Mouse (Mus musculus): ENCODE results near the gene Khdc3. TPM values are rescaled to one million over a fixed set of nuclear protein-coding genes. Genes with fewer than 3 reads are reported as not detected.
"Not testable (repeated sequence)": the region's sequence is repeated elsewhere in the genome, so short reads cannot be mapped to it uniquely, and the experiment has no call there.

The Khdc3 gene
- polyA plus RNA-seq, 1 experiment from 2014 or later, result 0.32 TPM

GRCm38 (mm10) chr9:73112919-73113906, 11.6 kb downstream of the Khdc3 start, which contains the start of gene Rsl24d1:
Rsl24d1 (plus strand) TSS chr9:73113426.
- H3K27me3 ChIP-seq (ENCODE audit: control insufficient read depth, insufficient read depth, low read length), result no peaks in the 10 kb centered on the region
- peak; percentile 99 for ATAC-seq (ENCODE audit: low read depth)
- peaks cover 7% of the 10 kb centered on the region for H3K4me1 ChIP-seq (ENCODE audit: control insufficient read depth, insufficient read depth, low read length)
- H3K9me3 ChIP-seq (ENCODE audit: control insufficient read depth, low read length), result no peaks in the 10 kb centered on the region
- H3K27ac ChIP-seq (ENCODE audit: low read depth, low read length), result peak within 1 kb of the TSS; percentile 56
- under 1% methylated on average over 64 of the region's 64 CpGs for WGBS
- H3K36me3 ChIP-seq (ENCODE audit: control insufficient read depth, insufficient read depth, low read length), result peaks cover 22% of the 10 kb centered on the region
- H3K9ac ChIP-seq (replicated peaks; ENCODE audit: low read depth, low read length), result peak within 1 kb of the TSS; percentile 77
- peak within 1 kb of the TSS; percentile 89 for H3K4me2 ChIP-seq (ENCODE audit: low read depth, low read length)
- peak within 1 kb of the TSS; percentile 94 for H3K4me3 ChIP-seq (ENCODE audit: low read depth, low read length)

GRCm38 (mm10) chr9:73116704-73117103, 15.1 kb downstream of the Khdc3 start:
- H3K4me2 ChIP-seq (ENCODE audit: low read depth, low read length); H3K9me3 ChIP-seq (ENCODE audit: control insufficient read depth, low read length); ATAC-seq (ENCODE audit: low read depth); H3K27me3 ChIP-seq (ENCODE audit: control insufficient read depth, insufficient read depth, low read length); H3K27ac ChIP-seq (ENCODE audit: low read depth, low read length); H3K4me3 ChIP-seq (ENCODE audit: low read depth, low read length); H3K9ac ChIP-seq (replicated peaks; ENCODE audit: low read depth, low read length); H3K4me1 ChIP-seq (ENCODE audit: control insufficient read depth, insufficient read depth, low read length): not testable (repeated sequence)
- peaks cover 41% of the 10 kb centered on the region for H3K36me3 ChIP-seq (ENCODE audit: control insufficient read depth, insufficient read depth, low read length)
- WGBS, result 91% methylated on average over 4 of the region's 6 CpGs

- Histone ChIP-seq H3K4me3 (ENCODE audit: low read depth, low read length) (no peak overlapping the region), H3K4me1 (ENCODE audit: control insufficient read depth, insufficient read depth, low read length) (peaks cover 7% of the 10 kb centered on the region), H3K9ac (replicated peaks; ENCODE audit: low read depth, low read length) (no peak overlapping the region), H3K9me3 (ENCODE audit: control insufficient read depth, low read length) (no peaks in the 10 kb centered on the region), H3K27ac (ENCODE audit: low read depth, low read length) (no peak overlapping the region), H3K27me3 (ENCODE audit: control insufficient read depth, insufficient read depth, low read length) (no peaks in the 10 kb centered on the region), H3K4me2 (ENCODE audit: low read depth, low read length) (no peak overlapping the region), H3K36me3 (ENCODE audit: control insufficient read depth, insufficient read depth, low read length) (peaks cover 44% of the 10 kb centered on the region)
- ATAC-seq (ENCODE audit: low read depth), result no peak
- WGBS, result 98% methylated on average over 4 of the region's 4 CpGs
These were observed 16.4 kb downstream of the Khdc3 start for GRCm38 (mm10) chr9:73118012-73118411.

- no peak for ATAC-seq (ENCODE audit: low read depth)
These were observed 20.1 kb downstream of the Khdc3 start for GRCm38 (mm10) chr9:73121735-73122134.

GRCm38 (mm10) chr9:73125043-73125570, 23.5 kb downstream of the Khdc3 start:
- Histone ChIP-seq H3K27me3 (ENCODE audit: control insufficient read depth, insufficient read depth, low read length) (no peaks in the 10 kb centered on the region), H3K36me3 (ENCODE audit: control insufficient read depth, insufficient read depth, low read length) (peaks cover 58% of the 10 kb centered on the region), H3K9ac (replicated peaks; ENCODE audit: low read depth, low read length) (no peak overlapping the region), H3K27ac (ENCODE audit: low read depth, low read length) (no peak overlapping the region), H3K4me3 (ENCODE audit: low read depth, low read length) (no peak overlapping the region), H3K9me3 (ENCODE audit: control insufficient read depth, low read length) (no peaks in the 10 kb centered on the region), H3K4me1 (ENCODE audit: control insufficient read depth, insufficient read depth, low read length) (no peaks in the 10 kb centered on the region), H3K4me2 (ENCODE audit: low read depth, low read length) (no peak overlapping the region)
- ATAC-seq (ENCODE audit: low read depth), result no peak
- 94% methylated on average over 8 of the region's 8 CpGs for WGBS

More at GRCm38 (mm10) chr9:73121735-73122134, 20.1 kb downstream of the Khdc3 start:
- 76% methylated on average over 8 of the region's 8 CpGs for WGBS
- Histone ChIP-seq H3K36me3 (ENCODE audit: control insufficient read depth, insufficient read depth, low read length) (peaks cover 51% of the 10 kb centered on the region), H3K4me3 (ENCODE audit: low read depth, low read length) (no peak overlapping the region), H3K27ac (ENCODE audit: low read depth, low read length) (no peak overlapping the region), H3K27me3 (ENCODE audit: control insufficient read depth, insufficient read depth, low read length) (no peaks in the 10 kb centered on the region), H3K4me1 (ENCODE audit: control insufficient read depth, insufficient read depth, low read length) (no peaks in the 10 kb centered on the region), H3K9ac (replicated peaks; ENCODE audit: low read depth, low read length) (no peak overlapping the region), H3K9me3 (ENCODE audit: control insufficient read depth, low read length) (no peaks in the 10 kb centered on the region), H3K4me2 (ENCODE audit: low read depth, low read length) (no peak overlapping the region)

GRCm38 (mm10) chr9:73127457-73127856, 25.8 kb downstream of the Khdc3 start:
- no peak for ATAC-seq (ENCODE audit: low read depth)
- Histone ChIP-seq H3K4me2 (ENCODE audit: low read depth, low read length) (no peak overlapping the region), H3K9ac (replicated peaks; ENCODE audit: low read depth, low read length) (no peak overlapping the region), H3K4me1 (ENCODE audit: control insufficient read depth, insufficient read depth, low read length) (no peaks in the 10 kb centered on the region), H3K27ac (ENCODE audit: low read depth, low read length) (no peak overlapping the region), H3K36me3 (ENCODE audit: control insufficient read depth, insufficient read depth, low read length) (peaks cover 40% of the 10 kb centered on the region), H3K9me3 (ENCODE audit: control insufficient read depth, low read length) (no peaks in the 10 kb centered on the region), H3K4me3 (ENCODE audit: low read depth, low read length) (no peak overlapping the region), H3K27me3 (ENCODE audit: control insufficient read depth, insufficient read depth, low read length) (no peaks in the 10 kb centered on the region)
- WGBS, result 84% methylated on average over 2 of the region's 2 CpGs

- Histone ChIP-seq H3K27me3 (ENCODE audit: control insufficient read depth, insufficient read depth, low read length) (no peaks in the 10 kb centered on the region), H3K4me3 (ENCODE audit: low read depth, low read length) (no peak overlapping the region), H3K4me2 (ENCODE audit: low read depth, low read length) (no peak overlapping the region), H3K9ac (replicated peaks; ENCODE audit: low read depth, low read length) (no peak overlapping the region), H3K36me3 (ENCODE audit: control insufficient read depth, insufficient read depth, low read length) (peaks cover 34% of the 10 kb centered on the region), H3K27ac (ENCODE audit: low read depth, low read length) (no peak overlapping the region), H3K4me1 (ENCODE audit: control insufficient read depth, insufficient read depth, low read length) (no peaks in the 10 kb centered on the region), H3K9me3 (ENCODE audit: control insufficient read depth, low read length) (no peaks in the 10 kb centered on the region)
- no peak for ATAC-seq (ENCODE audit: low read depth)
- WGBS, result 74% methylated on average over 8 of the region's 8 CpGs
These were observed 28.2 kb downstream of the Khdc3 start for GRCm38 (mm10) chr9:73129875-73130274.

- H3K27ac ChIP-seq (ENCODE audit: low read depth, low read length), result no peak overlapping the region
- no peak for ATAC-seq (ENCODE audit: low read depth)
- H3K9me3 ChIP-seq (ENCODE audit: control insufficient read depth, low read length), result no peaks in the 10 kb centered on the region
- H3K36me3 ChIP-seq (ENCODE audit: control insufficient read depth, insufficient read depth, low read length), result peaks cover 28% of the 10 kb centered on the region
- no peaks in the 10 kb centered on the region for H3K4me1 ChIP-seq (ENCODE audit: control insufficient read depth, insufficient read depth, low read length)
- WGBS, result 92% methylated on average over 4 of the region's 4 CpGs
- no peak overlapping the region for H3K9ac ChIP-seq (replicated peaks; ENCODE audit: low read depth, low read length)
- no peak overlapping the region for H3K4me3 ChIP-seq (ENCODE audit: low read depth, low read length)
- H3K27me3 ChIP-seq (ENCODE audit: control insufficient read depth, insufficient read depth, low read length), result no peaks in the 10 kb centered on the region
- no peak overlapping the region for H3K4me2 ChIP-seq (ENCODE audit: low read depth, low read length)
These were observed 28.9 kb downstream of the Khdc3 start for GRCm38 (mm10) chr9:73130529-73130928.

GRCm38 (mm10) chr9:73137341-73137886, 35.8 kb downstream of the Khdc3 start:
- Histone ChIP-seq H3K4me1 (ENCODE audit: control insufficient read depth, insufficient read depth, low read length) (no peaks in the 10 kb centered on the region), H3K4me3 (ENCODE audit: low read depth, low read length) (no peak overlapping the region), H3K36me3 (ENCODE audit: control insufficient read depth, insufficient read depth, low read length) (no peaks in the 10 kb centered on the region), H3K4me2 (ENCODE audit: low read depth, low read length) (no peak overlapping the region), H3K9ac (replicated peaks; ENCODE audit: low read depth, low read length) (no peak overlapping the region), H3K27ac (ENCODE audit: low read depth, low read length) (no peak overlapping the region), H3K27me3 (ENCODE audit: control insufficient read depth, insufficient read depth, low read length) (no peaks in the 10 kb centered on the region), H3K9me3 (ENCODE audit: control insufficient read depth, low read length) (no peaks in the 10 kb centered on the region)
- no peak for ATAC-seq (ENCODE audit: low read depth)
- 70% methylated on average over 11 of the region's 11 CpGs for whole genome bisulfite sequencing

All from neural tube, embryonic 14.5 days (tissue).